Mouse (Mus musculus): ENCODE measurements around the gene Flvcr2.
"Not testable (repeated sequence)": the region's sequence is repeated elsewhere in the genome, so short reads cannot be mapped to it uniquely, and the experiment has no call there.

Flvcr2 gene

DNA sequence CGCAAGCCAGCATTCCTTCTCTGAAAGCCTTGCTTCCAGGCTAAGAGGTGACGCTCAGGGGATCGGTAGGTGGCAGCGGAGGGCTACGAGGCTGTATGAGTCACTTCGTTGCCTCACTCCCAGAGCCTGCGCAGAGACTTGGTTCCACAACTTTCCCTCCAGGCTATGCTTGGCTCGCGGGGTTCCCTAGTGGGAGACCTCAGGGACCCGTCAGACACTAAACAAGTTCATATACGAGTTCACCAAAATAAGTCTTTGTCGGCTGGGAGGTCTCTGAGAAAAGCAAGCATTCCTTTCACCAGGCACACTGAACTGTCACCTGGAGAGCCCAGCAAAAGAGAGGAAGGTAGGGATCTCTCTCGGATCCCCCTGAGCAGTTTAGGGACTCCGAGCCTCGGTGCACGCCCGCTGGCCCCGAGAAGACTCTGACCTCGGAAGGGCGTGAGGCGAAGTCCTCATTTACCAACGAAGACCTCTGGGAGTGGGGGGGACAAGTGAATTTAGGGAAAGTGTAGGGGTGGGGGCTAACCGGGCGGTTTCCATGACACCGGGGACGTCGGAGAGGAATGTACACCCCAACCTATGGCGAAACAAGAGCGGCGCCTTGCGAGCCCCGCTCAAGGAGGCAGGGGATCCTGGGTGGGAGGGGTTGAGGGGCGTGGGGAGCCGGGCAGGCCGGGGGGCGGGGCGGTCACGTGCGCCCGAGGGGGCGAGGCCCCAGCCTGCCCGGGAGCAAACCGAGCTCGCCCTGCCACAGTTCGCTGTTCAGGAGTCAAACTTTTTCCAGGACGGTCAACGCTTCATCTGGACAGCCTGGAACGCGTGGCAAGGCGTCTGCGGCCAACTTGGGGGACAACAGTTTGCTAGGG lies at the start of gene Flvcr2:
Flvcr2 (plus strand) TSS at position 713 of the 869 bp plus-strand sequence.
- peak; percentile 49 for DNase-seq

DNA sequence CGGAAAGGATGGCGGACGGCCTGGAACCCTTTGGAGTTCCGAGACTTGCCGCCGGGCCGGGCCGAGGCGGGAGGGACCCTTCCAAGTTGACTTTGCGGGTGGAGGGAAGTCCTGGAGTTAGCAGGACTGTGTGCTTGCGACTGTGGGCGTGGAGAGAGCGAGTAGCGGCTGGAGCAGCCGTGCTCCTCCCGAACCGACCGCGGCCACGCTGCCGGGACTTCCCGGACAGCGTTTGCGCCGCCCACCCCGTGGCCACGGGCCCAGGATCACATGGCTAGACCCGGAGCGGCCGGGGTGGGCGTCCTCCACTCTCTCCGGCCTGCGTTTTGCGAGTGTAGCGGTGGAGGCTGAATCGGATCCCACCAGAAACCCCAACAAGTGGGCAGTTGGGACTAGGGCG lies 48.2 kb upstream of the Flvcr2 start:
- not testable (repeated sequence) for DNase-seq

DNA sequence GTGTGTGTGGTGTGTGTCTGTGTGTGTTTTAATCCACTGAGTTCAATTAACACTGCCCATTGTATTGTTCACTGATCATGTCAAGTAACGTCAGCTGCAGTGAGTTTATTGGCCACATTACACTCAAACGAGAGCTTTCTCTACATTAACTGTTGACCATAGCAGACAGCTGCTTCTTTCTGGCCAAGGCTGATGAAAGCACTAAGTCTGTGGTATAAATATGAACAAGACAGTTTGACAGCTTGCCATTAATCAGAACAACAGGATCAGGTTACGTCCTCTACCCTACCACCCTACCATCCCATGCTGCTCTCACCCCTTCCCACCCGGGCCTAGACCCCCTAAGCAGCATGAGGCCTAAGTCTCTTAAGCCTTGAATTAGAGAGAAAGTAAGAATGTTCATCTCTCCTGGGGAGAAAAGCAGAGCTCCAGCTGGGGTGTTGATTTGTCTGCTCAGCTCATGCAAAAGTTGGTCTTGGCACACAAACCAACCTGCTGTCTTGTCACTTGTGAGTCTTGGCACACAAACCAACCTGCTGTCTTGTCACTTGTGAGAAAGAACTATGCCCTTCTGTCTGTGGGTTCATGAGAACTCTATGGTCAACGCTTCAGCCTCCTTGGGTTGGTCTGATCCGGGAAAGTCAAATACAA lies 46.0 kb upstream of the Flvcr2 start:
- DNase-seq: no peak

DNA sequence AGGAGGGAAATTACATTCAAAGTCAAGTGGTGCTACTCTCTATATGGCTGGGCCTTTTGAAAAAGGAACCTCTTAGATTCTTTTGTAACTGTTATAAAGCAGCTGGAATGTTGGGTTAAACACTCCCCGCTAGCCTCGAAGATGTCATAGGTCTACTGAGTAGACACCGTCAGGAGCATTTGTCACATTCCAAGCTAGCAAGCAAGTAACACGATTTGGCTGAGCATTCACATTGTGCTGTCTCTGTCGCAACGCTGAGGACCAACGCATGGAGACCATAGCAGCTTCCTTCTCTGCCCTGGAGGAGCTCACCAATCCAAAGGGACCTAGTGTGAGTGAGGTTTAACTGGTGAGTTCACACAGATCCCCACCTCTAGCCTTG lies 45.5 kb upstream of the Flvcr2 start:
- DNase-seq: no peak

DNA sequence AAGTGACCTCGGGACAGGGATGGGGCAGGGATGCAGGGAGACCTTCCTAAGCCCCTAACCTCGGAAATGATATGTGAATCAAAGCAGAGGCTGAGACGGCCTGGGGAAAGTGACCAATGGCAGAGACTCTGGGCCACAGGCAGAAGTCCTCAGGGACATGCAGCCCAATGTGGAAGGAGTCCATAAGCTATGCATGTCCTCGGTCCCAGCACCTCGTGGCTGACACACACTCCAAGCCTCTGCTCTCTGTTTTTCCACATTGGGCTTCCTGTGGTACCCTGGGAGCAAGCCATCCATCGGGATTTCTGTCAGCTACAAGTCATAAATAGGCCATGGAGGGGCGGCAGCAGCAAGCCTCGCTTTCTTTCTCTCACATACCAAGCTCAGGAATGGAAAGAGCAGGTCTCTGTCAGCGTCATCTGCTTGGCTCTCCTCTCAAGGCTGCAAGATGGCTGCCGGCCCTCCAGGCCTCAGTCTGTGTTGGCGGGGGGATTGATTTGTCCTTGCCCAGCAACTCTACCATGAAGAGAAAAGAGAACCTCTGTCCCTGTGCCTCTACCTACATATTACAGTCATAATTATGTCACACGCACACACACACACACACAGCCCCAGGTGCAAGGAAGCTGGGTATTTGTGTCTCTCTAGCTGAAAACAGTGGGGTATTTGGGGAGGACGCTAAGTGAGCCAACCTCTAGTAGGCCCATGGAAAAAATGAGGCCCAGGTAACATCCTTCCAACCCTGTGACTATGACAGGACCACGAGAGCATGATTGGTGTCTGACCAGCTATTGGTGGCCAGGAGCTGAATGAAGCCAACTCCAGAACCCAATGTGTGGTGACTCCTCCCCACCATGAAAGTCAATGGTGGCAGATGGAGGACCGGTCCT lies 43.9 kb upstream of the Flvcr2 start:
- no peak for DNase-seq

DNA sequence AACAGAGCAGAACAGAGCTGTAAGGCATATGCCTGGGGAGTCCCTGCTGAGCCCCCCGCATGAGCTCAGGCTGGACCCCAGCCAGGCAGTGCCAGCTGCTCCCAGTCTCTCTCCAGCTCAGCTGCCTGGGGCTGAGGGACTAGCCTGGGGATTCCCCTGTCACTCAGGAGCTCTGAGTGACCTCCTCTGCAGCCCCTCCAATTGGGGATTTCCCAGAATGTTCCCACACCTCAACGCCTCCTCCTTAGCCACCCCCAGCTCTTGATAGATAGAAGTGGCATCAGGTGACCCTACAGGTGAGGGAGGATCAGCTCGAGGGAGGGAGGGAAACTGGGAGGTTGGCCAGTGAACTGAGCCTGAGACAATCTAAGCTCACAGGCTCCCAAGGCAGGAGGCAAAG lies 42.8 kb upstream of the Flvcr2 start:
- DNase-seq: no peak

DNA sequence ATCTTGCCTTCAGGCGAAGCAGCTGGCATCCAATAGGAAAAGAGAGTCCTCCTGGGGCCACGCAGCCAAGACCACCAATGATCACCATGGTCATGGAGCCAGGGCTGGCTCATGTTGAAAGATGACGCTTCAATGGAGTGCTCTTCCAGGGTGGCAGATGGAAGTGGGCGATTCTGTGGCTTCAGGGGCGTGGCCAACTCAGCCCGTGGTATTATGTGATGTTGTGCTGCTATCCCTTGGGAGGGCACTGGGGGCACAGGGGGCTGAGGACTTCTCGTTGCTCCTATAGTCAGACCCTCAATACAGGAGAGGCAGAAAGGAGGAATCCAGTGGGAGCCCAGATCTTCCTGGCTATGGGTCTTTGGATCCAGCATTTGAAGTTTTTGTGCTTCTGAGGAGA lies 41.8 kb upstream of the Flvcr2 start:
- no peak for DNase-seq

DNA sequence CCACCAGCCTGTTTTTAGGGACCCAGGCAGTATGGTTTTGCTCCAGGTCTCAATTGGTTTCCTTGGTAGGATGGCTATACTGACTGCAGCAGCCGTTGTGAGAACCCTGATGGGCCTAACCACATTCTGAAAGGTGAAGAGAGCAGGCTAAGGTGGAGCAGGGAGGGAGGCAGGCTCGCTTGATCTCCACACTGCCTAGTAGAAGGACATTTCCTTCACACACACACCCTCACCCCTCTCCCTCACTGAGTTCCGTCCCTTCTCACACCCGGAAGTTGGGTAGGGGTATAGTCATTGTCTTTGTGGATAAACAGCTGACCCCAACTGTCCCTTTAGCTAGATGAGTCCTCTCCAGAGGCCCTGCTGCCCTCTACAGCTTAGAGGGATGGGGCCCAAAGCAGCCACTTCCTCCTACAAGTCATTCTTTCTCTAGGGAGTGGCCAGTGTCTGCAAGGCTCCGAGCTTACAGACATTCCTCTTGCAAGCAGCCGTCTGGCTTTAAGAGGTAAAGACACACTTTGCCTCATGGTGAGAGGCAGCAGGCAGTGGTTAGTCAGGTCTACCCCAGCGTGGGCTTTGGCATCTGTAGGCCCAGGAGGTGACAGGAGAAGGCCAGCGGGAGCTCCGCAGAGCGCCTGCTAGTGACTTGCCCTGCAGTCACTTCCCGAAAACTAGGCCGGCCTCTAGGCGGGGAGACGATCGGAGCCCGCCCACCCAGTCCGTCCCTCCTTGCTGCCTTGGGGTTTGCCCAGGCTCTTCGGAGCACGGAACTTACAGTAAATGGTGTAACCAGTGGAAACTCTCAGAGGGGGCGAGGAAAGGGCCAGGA lies 41.1 kb upstream of the Flvcr2 start:
- peak; percentile 48 for DNase-seq

DNA sequence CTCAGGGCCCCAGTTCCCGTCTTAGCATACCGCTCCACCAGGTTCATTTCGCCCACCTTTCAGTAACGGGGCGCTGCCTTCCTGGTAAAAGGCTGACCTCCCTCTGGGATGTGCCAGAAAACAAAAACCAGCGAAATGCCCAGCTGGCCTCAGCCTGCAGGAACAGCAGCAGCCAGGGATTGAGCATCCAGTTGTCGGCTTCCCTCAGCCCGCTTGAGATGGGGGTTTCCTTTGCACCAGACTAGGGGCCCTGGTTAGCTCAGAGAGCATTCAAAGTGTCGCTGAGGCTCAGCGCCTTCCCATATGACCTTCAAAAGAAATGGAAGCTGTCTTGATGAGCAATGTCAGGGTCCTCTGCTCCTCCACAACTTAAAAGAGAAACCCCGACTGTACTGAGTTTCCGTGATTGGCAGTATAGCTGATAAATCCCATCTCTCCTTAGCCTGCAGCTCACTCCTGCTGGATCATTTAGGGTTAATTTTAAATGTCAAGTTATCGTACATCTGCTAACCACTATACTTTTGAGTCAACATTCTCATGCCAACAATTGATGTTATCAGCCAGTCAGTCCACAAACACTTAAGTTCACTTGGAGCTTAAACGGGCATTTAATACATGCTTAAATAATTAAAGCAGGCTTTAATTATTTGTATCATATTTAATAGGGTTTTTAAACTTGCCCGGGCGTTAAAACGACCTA lies 40.4 kb upstream of the Flvcr2 start:
- no peak for DNase-seq

DNA sequence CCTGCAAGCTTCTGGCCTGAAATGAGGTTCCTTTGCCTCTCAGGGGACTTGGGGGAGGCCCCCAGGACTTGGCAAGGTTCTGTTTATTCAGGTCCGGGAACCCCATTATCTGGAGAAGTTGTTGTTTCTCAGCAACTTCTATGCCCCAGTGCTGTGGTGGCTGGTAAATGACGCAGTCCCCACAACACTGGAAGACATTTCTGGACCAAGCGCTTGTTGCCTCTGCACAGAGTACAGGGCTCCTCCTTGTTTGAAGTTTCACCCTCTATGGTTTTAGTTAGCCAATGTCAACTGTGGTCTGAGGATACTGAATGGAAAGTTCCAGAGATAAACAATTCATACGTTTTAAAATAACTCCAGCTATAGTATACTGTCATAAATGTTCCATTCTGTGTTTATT lies 39.4 kb upstream of the Flvcr2 start:
- no peak for DNase-seq

DNA sequence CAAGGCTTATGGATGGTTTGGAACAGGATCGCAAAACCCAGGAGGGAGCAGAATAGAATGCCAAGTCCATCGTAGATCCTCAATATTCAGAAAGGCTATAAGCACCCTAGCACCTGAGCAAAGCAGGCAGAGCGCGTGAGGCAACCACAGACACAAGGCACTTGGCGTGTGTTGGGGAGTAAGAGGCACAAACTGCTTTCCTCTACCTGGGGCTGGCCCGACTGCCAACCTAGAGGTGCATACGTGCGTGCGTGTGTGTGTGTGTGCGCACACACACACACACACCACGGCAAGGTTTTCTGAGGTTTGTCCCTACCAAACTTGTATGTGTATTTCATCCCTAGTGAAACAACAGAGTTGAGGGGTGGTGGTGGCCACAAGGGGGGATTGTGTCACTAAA lies 38.9 kb upstream of the Flvcr2 start:
- no peak for DNase-seq

DNA sequence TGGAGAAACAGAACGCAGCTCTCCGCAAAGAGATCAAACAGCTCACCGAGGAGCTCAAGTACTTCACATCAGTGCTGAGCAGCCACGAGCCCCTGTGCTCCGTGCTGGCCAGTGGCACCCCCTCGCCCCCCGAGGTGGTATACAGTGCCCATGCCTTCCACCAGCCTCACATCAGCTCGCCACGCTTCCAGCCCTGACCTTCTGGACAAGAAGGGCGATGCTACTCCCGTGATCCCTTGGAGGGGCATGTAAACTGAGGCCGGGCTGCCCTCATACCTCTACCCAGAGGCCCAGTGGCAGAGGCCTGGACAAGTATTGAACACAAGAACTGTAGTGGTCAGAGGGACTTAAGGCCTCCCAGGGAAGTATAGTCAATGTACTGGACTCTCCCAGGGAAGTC lies 37.8 kb upstream of the Flvcr2 start:
- no peak for DNase-seq

DNA sequence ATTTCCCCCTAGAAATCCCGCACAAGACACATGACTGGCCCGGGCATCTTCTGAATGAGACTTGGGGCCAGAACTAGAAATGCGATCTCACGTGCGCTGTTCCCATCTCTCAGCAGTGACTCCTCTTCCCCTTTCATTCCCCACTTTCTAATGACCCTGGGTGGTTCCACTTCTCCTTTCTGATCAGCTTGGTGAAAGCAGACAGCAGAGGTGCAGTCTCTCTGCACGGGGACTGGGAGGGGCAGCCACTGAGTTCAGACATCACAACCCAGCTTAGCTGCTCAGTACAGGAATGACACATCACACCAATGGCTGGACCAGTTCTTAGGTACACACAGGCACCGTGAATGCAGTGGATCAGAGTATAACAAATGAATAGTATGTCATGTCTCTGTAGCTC lies 35.6 kb upstream of the Flvcr2 start:
- no peak for DNase-seq

DNA sequence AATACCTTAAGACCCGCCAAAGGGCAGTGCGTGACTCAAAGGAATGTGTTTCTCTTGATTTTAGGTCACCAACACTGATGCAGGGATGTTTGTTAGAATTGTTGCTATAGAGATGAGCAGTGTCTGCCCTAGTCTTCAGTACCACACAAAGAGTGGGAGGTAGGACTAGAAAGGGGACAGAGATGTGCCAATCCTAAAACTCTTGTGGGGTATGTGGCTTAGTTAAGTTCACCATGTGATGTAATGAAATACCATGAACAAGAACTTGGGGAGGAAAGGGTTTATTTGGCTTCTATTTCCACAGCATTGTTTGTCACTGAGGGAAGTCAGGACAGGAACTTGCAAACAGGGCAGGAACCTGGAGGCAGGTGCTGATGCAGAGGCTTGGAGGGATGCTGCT lies 33.8 kb upstream of the Flvcr2 start:
- no peak for DNase-seq

DNA sequence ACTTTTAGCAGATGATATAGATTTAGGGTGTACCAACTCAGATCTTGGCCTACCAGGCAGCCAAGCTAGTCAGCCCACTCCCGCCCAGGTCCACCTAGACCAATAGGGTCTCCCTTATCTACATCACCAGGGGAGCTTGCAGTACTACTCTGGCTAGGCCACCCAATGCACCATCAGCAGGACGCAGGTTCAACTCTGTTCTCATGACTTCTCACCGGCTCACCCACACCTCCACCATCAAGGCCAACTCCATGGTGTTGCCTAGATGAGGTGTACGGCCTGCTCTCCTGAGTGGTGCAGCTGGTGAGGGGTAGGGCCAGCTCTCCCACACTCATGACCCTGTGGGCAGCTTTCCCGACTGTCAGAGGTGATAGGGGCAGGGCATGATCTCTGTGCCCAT lies 32.2 kb upstream of the Flvcr2 start:
- no peak for DNase-seq

DNA sequence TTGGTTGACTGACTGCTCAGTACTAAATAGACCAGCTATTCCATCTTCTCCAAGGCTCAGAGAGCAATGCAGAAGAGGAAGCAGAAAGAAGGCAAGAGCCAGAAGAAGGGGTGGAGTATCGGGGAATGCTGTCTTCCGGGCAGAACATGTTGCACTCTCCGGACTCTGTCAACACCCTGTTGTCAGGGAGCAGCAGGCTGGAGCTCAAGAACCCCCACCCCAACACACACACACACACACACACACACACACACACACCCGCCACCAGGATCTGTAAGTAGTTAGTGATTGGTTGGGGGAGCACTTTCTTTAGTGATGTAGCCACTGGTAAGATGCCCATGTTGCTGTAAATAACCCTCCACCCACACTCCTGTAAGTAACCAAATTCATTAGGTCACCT lies 21.0 kb upstream of the Flvcr2 start:
- DNase-seq: no peak

DNA sequence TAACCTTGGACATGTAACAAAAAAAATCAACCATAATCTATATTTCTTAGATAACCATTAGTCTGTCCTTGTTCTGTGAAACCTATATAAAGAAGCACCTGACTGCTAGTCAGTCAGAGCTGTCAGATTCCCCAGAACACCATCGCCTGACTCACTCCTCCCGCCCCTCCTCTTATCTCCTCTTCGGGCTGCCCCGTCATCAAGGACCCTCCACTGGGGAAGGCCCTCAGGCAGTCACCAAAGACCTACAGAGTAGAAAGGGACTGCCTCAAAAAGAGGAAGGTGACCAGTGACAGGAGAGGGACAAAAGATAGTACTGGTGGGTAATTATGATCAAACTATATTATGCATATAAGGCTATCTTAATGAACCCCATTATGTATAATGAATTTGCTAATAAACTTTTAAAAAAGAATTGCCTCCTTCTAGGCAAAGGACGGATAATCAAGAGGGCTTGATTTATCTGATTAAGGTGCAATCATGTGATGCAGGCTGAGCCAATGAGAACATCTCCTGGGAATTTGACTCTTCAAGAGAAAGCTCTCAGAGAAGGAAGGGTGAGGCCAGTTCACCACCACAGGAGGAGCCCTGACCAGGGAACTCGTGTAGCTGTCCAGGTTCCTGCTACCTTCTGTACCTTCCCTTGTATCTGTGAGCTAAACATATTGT lies 19.5 kb upstream of the Flvcr2 start:
- DNase-seq: no peak

DNA sequence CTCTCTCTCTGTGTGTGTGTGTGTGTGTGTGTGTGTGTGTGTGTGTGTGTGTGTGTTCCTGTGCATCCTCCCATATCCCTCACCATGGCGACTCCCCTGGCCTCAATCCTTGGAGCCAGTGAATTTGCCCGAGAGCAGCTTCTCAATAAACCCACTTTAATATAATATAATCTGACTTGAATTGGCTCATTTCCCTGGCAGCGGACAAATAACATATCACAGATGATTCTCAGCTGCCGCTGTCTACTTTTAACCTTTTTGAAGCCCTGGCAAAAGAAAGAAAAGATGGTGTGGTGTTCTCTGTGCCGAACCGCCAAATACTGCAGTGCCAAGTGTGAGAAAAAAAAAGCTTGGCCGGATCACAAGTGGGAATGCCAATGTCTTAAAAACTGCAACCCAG lies 18.2 kb upstream of the Flvcr2 start:
- no peak for DNase-seq

DNA sequence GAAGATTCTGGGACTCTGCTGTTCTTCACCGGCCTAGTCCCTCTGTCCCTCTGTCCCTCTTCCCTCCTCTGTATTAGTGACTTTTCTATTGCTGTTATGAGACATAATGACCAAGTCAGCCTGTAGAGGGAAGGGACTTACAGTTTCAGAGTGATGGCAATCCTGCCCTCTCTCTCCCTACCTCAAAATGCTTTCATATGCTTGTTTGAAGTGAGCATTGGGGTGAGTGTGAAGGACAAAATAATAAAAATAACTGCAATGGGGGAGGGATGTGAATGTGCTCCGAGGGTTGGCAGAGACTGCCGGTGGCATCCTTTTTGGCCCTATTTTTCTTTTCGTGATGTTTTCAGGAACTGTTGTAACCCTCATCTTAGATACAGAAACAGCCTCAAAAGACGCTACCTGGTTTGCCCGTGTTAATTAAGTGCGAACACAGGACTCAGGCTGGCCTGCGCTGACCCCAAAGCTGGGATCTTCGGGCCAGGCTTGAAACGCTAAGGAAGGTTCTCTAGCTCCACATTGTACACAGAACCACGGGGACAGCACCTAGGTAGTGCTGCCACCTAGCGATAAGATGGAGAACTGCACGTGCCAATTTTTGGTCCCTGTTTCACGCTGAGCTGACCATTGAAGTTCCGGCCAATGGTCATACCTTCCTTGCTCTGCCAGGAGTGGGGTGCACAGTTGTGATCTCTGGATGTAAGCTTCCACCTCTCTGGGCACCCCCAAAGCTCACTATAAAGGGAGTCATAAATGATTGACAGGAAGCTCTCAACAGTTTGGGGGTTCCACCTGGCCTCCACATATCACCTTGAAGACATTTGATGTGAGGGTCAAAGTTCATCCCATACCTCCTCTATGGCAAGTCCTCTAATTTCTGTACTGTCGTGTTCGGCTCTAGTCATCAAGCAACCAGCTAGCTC lies 17.1 kb upstream of the Flvcr2 start:
- peak; percentile 28 for DNase-seq

DNA sequence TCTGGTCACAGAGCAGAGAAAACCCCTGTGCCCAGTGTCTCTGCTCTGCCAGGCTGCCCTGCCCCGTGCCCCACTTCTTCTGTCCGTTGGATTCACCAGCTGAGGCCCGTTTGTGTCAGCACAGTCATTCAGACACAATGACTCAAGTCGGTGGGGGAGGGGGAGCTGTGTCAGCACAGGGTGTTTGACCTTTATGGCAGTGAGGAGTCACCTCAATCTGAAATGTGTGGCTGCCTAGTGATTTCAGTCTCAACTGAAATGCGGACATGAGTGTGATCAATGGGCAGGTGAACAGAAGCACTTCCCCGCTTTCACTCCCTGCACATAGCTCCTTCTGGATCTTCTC lies 16.4 kb upstream of the Flvcr2 start:
- DNase-seq: no peak

Measured in right cerebral cortex, postnatal 25 days (tissue).